Mouse (Mus musculus) T-helper 2 cell (primary cell): ENCODE results near the gene Pkhd1.

Experiments used
- in situ Hi-C: fragments of 300-600 bp; cut with MboI, MseI; formaldehyde crosslinking; loops from one replicate; pipeline ENCODE4 v1.15.1; 2025; ENCODE audit warnings: high pct_unique_total_duplicates

Pkhd1 gene

GRCm38 (mm10) chr1:20301631-20302030 is 316.2 kb downstream of the Pkhd1 start:
- in situ Hi-C loops = no loop called here

GRCm38 (mm10) chr1:20288696-20289095 is 329.2 kb downstream of the Pkhd1 start:
- in situ Hi-C loops = no loop called here

GRCm38 (mm10) chr1:20260403-20260802 is 357.5 kb downstream of the Pkhd1 start:
- in situ Hi-C loops = no loop called here

GRCm38 (mm10) chr1:20248169-20248568 is 369.7 kb downstream of the Pkhd1 start:
- in situ Hi-C loops = no loop called here

- in situ Hi-C loops = no loop called here
These were observed 401.2 kb downstream of the Pkhd1 start for GRCm38 (mm10) chr1:20216681-20217080.

- in situ Hi-C loops = no loop called here
These were observed 427.4 kb downstream of the Pkhd1 start for GRCm38 (mm10) chr1:20190444-20190843.

- in situ Hi-C loops = no loop called here
These were observed 437.7 kb downstream of the Pkhd1 start for GRCm38 (mm10) chr1:20180157-20180556.

GRCm38 (mm10) chr1:20171199-20171598 is 446.7 kb downstream of the Pkhd1 start:
- in situ Hi-C loops = no loop called here

- in situ Hi-C loops = loop anchor here (10.0 kb wide), 1 partner anchor 1746 kb away; no protein-coding TSS in a partner anchor
These were observed 467.2 kb downstream of the Pkhd1 start for GRCm38 (mm10) chr1:20150627-20151026.

- in situ Hi-C loops = loop anchor here (10.0 kb wide), 1 partner anchor 1745 kb away; no protein-coding TSS in a partner anchor
These were observed 467.8 kb downstream of the Pkhd1 start for GRCm38 (mm10) chr1:20150016-20150415.

GRCm38 (mm10) chr1:20136205-20136604 is 481.7 kb downstream of the Pkhd1 start:
- in situ Hi-C loops = no loop called here

GRCm38 (mm10) chr1:20135065-20135618 is 482.7 kb downstream of the Pkhd1 start:
- in situ Hi-C loops = no loop called here

GRCm38 (mm10) chr1:20133636-20134035 is 484.2 kb downstream of the Pkhd1 start:
- in situ Hi-C loops = no loop called here

GRCm38 (mm10) chr1:20131786-20132596 is 485.9 kb downstream of the Pkhd1 start:
- in situ Hi-C loops = no loop called here

GRCm38 (mm10) chr1:20117331-20117730 is 500.5 kb downstream of the Pkhd1 start:
- in situ Hi-C loops = no loop called here

- in situ Hi-C loops = no loop called here
These were observed 548.1 kb downstream of the Pkhd1 start for GRCm38 (mm10) chr1:20069733-20070132.

GRCm38 (mm10) chr1:20058245-20058644 is 559.6 kb downstream of the Pkhd1 start:
- in situ Hi-C loops = no loop called here

- in situ Hi-C loops = no loop called here
These were observed 578.5 kb downstream of the Pkhd1 start for GRCm38 (mm10) chr1:20039389-20039788.

- in situ Hi-C loops = no loop called here
These were observed 582.6 kb downstream of the Pkhd1 start for GRCm38 (mm10) chr1:20035277-20035676.

- in situ Hi-C loops = no loop called here
These were observed 599.5 kb downstream of the Pkhd1 start for GRCm38 (mm10) chr1:20018198-20018925.

- in situ Hi-C loops = no loop called here
These were observed 600.2 kb downstream of the Pkhd1 start for GRCm38 (mm10) chr1:20017619-20018018.
